Mouse (Mus musculus): Measurements from ENCODE around the gene Slamf1.
"Not testable (repeated sequence)": the region's sequence is repeated elsewhere in the genome, so short reads cannot be mapped to it uniquely, and the experiment has no call there.

The Slamf1 gene

DNA sequence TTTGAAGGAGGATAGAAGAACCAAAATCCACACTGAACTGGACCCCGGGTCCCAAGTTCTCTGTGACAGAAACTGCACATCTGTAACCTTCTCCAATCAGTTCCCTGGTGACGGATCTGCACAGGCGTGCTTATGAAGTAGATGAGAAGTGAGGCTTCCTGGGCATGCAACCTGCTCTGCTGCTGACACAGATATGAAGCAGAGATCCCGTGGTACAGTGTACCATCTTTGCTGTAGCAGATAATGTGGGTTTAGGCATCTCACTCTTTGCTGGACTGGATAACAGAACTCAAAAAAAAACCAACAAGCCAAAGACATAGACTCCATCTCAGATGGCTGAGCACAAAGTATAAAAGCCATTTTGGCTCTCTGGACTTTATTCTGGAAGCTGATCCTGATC lies 32.7 kb downstream of the Slamf1 start:
- no peak for DNase-seq (ENCODE audit: low spot score in 2 of 2)

DNA sequence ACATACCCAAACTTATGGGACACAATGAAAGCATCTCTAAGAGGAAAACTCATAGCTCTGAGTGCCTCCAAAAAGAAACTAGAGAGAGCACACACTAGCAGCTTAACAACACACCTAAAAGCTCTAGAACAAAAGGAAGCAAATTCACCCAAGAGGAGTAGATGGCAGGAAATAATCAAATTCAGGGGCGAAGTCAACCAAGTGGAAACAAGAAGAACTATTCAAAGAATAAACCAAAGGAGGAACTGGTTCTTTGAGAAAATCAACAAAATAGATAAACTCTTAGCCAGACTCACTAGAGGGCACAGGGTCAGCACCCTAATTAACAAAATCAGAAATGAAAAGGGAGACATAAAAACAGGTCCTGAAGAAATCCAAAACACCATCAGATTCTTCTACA lies 44.1 kb downstream of the Slamf1 start:
- not testable (repeated sequence) for DNase-seq (ENCODE audit: low spot score in 2 of 2)

DNA sequence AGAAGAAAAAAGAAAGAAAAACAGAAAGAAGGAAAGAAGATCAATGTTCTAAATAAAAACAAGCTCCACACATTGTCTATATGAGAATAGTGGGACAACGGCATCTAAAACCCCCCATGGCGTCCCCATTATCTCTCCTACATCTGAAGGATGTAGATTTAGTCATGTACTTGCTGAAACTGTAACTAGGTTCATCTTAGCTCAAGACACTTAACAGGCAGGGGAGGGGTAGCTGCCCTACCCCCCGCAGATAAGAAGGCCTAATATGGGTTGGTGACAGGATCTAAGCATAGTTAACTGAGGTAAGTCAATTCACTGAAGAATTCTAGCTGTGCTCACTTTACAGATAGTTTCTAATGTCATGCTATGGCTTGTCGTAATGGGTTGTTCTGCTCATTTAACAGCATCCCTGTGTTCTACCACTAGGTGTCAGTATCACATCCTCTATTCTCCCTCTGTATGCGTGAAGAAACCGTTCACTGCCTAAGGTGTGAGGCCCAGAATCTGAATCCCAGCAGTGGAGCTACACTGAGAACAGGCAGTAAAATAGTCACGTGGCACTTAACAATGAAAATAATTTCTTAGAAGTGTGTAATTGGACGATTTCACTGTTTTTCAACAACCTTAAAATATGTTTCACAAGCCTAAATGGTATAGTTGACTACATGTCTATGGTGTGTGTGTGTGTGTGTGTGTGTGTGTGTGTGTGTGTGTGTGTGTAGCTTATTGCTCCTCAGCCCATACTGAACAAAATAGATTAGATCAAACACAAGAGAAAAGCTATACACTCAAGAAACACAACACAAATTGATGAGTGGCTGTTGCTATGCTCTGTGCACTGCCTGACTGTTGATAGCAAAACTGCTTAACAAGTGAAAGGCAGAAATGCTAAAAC lies 48.9 kb downstream of the Slamf1 start:
- DNase-seq (ENCODE audit: low spot score in 2 of 2) = peak; percentile 16 to 26

DNA sequence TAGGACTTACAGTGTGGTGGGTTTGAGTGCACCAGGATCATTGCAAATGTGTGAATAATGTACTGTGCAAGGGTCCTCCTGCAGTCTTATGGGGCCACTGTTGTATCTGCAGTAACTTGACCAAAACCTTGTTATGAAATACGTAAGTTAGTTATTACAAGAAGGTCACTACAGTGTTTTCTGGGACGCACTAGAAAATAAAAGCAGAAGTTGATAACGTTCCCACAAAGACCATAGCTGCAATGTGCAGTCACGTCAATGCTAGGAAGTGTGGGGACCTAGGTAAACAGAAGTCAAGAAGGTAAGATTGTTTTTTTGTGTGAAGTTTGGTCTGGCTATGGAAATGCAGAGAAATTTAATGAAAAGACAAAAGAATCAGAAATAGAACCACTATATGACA lies 50.1 kb downstream of the Slamf1 start:
- DNase-seq (ENCODE audit: low spot score in 2 of 2) = no peak

DNA sequence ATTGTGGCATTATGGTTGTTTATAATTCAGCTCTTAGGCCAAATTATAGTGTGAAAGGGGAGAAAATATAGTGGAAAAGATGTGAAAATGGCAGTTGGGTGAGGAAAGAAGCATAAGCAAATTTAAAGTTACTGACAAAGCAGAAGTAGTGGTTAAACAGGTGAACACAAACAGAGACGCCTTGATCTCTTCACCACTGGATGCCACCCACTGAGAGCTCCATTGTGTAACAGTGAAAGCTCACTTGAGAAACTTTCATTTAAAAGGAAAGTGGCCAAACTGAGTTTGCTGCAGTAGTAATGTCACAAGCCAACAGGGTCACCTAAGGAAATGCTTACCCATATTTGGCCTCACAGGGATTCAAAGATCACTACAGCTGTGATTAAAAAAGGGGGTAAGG lies 54.4 kb downstream of the Slamf1 start:
- no peak for DNase-seq (ENCODE audit: low spot score in 2 of 2)

DNA sequence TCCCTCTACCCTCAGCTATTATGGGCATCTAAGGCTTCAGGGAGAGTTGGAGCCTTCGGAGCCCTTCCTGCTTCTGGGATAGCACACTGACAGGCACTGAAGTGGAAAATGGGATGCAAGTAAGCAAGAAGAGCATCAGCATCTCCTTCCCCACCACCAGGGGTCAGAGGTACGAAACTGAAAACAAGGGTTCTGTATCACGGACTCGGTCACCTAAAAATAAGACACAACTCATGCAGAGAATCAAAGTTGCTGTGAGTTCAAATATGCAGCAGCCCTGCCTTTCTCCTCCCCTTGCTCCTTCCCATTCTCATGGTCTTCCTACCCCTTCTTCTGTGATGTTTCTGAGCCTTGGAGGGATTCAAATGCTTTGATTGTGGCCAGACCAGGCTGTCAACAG lies 58.5 kb downstream of the Slamf1 start:
- DNase-seq (ENCODE audit: low spot score in 2 of 2) = no peak

DNA sequence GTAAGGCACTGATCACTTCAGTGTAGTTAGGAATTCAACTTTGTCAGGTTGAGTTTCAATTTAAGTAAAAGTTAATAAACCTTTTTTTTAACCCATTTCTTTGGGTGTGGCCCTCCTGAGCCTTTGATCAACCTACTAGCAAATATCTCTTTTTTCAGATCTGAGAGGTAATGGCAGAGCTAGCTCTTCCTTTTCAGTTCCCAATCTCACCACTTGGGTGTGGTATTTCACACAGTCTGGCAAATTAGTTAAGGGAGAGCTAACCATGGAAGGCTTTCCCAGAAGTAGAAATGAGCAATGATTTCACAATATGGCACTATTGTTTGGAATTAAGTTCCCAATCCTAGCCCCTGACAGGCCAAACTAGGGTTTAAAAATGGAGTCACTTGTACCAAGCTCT lies 59.2 kb downstream of the Slamf1 start:
- no peak for DNase-seq (ENCODE audit: low spot score in 2 of 2)

DNA sequence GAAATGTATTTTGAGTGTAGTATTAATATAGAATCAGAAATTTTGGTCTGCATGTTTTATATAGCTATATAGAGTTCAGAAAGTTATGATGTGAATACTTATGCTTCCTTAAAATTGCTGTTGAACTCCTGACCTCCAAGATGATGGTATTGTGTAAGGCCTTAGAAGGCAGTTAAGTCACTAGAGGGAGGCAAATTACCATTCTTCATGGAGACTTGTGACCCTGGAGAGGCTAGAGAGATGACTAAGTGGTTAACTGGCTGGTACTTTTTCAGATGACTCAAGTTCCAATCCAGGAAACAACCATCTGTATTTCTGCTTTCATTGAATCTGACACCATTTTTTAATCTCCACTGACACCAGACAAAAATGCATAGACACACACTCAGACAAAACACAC lies 60.7 kb downstream of the Slamf1 start:
- DNase-seq (ENCODE audit: low spot score in 2 of 2) = no peak

DNA sequence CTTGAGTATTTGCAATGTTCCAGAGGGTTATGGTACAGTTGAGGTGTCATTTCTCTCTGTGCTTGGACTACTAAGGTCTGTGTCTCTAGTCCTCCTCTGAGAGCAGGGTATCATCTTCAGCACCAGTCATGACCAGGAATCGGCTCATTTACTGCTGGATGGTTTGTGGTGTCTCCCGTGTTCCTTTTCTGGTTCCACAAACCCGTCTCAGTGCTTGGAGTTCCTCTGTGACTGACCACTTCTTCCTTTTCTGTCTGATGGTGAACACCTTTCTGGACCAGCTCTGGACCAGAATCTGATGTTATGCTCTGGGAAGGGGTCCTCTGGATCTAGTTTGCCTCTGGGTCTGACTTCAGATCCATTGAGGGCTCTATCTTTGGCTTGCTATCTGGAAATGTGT lies 72.6 kb downstream of the Slamf1 start, which contains the start of gene Cd84:
Gene Cd84 (plus strand): TSS at position 210 of the 400 bp plus-strand sequence.
- DNase-seq (ENCODE audit: low spot score in 2 of 2) = no peak

DNA sequence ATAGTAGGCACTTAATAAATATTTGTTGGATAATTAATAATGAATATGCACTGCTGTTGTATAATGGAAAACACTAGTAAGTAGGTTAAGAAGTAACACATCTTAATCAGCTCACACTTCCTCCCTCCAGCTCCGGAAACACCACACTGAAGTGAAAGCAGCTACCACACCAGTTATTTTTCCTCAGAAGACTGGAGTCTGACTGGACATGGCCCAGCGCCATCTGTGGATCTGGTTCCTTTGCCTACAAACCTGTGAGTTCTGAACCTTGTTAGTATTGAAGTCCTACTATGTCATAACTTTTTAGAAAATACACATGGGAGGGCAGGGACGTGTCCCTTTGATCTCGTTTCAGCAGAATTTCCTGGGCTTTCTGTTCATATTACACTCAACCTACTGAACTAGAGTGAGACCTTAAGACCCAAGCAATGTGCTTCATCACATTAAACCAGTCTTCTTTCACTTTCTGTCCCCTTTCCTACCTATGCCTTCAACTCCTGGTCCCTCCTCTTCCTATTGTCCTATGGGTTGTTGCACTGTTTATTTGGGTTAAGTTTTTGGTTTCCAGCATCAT lies 73.6 kb downstream of the Slamf1 start:
- no peak for DNase-seq (ENCODE audit: low spot score in 2 of 2)

DNA sequence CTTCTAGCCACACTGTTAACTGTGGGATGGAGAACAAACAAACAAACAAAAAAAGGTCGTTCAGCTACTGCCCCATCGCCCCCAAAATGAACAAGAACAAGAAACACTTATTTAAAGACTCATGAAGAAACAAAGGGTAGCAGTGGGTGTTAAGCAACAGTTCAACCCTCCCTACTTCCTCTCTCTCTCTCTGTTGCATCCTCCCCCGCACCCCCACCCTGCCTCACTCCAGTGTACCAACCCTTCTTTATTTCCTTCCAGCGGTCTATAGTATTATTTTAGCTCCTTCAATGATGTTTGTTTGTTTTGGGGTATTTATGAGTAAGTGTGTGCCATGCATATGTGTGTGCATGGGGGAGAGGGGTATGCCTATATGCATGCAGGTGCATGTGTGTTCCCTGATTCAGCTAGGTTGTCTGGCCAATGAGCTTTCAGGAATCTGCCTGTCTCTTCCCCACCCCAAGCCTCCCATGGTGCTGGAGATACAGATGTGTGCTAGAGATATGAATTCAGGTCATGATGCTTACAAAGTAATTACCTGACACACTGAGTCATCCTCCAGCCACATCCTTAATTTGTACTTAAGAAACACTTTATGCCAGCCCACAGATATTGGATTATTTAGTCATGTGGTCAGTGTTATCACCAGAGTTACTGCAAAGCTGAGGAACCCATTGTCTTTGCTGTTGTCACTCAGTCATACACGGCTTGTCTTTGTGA lies 78.3 kb downstream of the Slamf1 start:
- no peak for DNase-seq (ENCODE audit: low spot score in 2 of 2)

DNA sequence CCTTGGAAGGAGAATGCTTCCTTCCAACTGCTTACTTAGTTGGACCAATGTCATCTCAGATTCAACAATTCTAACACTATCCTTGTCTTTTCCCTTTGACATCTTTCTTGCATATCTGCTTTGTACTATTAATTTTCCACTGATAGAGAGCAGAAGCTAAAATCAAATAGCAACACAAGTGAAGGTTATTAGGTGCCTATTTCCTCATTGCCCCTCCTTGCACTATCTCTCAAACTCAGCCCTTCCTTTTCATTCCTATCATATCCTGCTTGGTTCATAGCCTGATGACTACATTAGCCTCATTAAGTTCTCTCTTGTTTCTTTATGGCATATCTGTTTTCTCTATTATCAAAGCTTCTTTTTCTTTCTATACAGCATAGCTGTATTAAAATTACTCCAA lies 81.3 kb downstream of the Slamf1 start:
- no peak for DNase-seq (ENCODE audit: low spot score in 2 of 2)

DNA sequence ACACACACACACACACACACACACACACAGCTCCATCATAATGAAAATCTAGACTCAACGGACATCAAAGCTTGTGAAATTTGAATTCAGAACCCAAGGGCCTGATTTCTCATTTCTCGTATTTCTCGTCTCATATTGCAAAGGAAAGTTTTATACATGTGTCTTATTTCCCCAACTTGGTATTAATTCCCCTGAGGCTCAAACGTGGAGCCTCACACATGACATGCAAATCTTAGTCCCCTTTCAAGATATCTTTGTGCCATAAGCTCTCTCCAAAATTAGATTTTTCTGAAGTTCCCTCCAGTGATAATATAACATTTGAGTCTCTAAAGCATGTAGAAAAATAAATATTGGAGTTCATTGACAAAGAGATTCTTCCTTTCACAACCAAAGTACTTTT lies 81.8 kb downstream of the Slamf1 start:
- DNase-seq (ENCODE audit: low spot score in 2 of 2) = no peak

DNA sequence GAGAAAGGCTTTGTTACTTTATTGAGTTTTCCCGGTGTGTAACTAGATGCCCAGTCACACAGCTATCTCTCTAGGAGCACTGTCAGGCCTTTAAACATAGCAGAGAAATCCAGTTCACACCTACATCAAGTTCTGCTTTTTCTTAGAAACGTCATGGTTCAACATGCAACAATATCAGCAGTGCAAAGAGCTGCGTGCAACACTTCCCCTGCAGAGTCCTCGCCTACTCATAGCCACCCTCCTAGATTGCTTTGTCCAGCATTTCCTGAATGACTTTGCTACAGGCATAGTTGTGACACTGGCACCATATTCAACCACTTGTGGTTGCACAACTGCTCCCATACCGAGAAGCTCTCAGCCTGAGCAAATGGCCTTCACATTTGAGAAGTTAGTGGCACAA lies 82.5 kb downstream of the Slamf1 start:
- peak in 1 of 2 experiments; percentile 34 for DNase-seq (ENCODE audit: low spot score in 2 of 2)
